27 mouse cellular contexts compared by ENCODE assay signal in genomic region chr3:129548760-129549159, GRCm38 (mm10). TPM values are rescaled to one million over a fixed set of nuclear protein-coding genes. Genes with fewer than 3 reads are reported as not detected.
DNase-seq lines count a peak whose midpoint lies in the region; ATAC-seq and TF ChIP-seq lines count a peak whose summit lies in the region.
"Had no signal": no experiment of that assay in that cellular context is flagged by ENCODE, and none has a peak within 500 bp of the region (broad histone marks: within the 10 kb centered on the region; RNA-seq: fewer than 3 reads in every experiment).

No protein-coding gene starts in this region.

- H3K4me2 ChIP-seq in liver, postnatal 0 days (ENCODE audit: low read depth, low read length): no peak overlapping the region
- no peak overlapping the region for H3K4me2 ChIP-seq in liver, embryonic 12.5 days
- H3K4me2 ChIP-seq: embryonic facial prominence, embryonic 12.5 days; heart, embryonic 11.5 days; hindbrain, embryonic 13.5 days; liver, embryonic 15.5 days; lung, embryonic 15.5 days had no signal

- H3K9me3 ChIP-seq in liver, postnatal 0 days (ENCODE audit: low read length): no peaks in the 10 kb centered on the region
- H3K9me3 ChIP-seq in liver, embryonic 12.5 days (replicated peaks): no peaks in the 10 kb centered on the region
- no peaks in the 10 kb centered on the region for H3K9me3 ChIP-seq in ES-E14 (ENCODE audit: control insufficient read depth, insufficient read depth, low read depth, low read length)
- H3K9me3 ChIP-seq: embryonic facial prominence, embryonic 12.5 days; liver, embryonic 15.5 days; lung, embryonic 15.5 days had no signal

- H3K9ac ChIP-seq in liver, postnatal 0 days (replicated peaks): no peak overlapping the region
- H3K9ac ChIP-seq in liver, embryonic 12.5 days: no peak overlapping the region
- H3K9ac ChIP-seq in ES-E14 (ENCODE audit: insufficient read depth, low read depth, low read length, poor library complexity, severe bottlenecking): peak overlapping the region; percentile 20; the same call in 1 of the 2 replicates
- H3K9ac ChIP-seq: embryonic facial prominence, embryonic 12.5 days; forebrain, postnatal 0 days; hindbrain, embryonic 13.5 days; liver, embryonic 15.5 days; lung, embryonic 15.5 days had no signal

- H3K27ac ChIP-seq in liver, postnatal 0 days (ENCODE audit: low read depth): peak overlapping the region; percentile 62; the same call in 1 of the 2 replicates
- no peak overlapping the region for H3K27ac ChIP-seq in liver, embryonic 12.5 days
- peak overlapping the region; percentile 84; the same call in 1 of the 2 replicates for H3K27ac ChIP-seq in ES-E14 (ENCODE audit: insufficient read depth, low read depth, low read length, poor library complexity, severe bottlenecking)
- H3K27ac ChIP-seq: embryonic facial prominence, embryonic 12.5 days; hindbrain, embryonic 13.5 days; lung, embryonic 15.5 days had no signal

- H3K36me3 ChIP-seq in liver, postnatal 0 days (replicated peaks; ENCODE audit: insufficient read depth, low read length): peaks cover 3% of the 10 kb centered on the region
- H3K36me3 ChIP-seq in liver, embryonic 12.5 days: peaks cover 22% of the 10 kb centered on the region
- peaks cover 16% of the 10 kb centered on the region for H3K36me3 ChIP-seq in ES-E14 (ENCODE audit: control insufficient read depth, insufficient read depth, low read length, poor library complexity, severe bottlenecking)
- H3K36me3 ChIP-seq: embryonic facial prominence, embryonic 12.5 days; lung, embryonic 15.5 days had no signal

- in situ Hi-C loops in ES-E14 (cut with MboI; ENCODE audit: low sequenced_read_pairs in 2 of 2, unreplicated experiment in 2 of 2): no loop called here

- H3K4me3 ChIP-seq in liver, postnatal 0 days (ENCODE audit: low read depth, low read length): no peak overlapping the region
- H3K4me3 ChIP-seq in liver, embryonic 12.5 days: no peak overlapping the region
- H3K4me3 ChIP-seq in ES-E14 (ENCODE audit: insufficient read depth in 1 of 2, low read depth in 1 of 2, low read length in 2 of 2, poor library complexity in 1 of 2, severe bottlenecking in 1 of 2): no peak overlapping the region
- H3K4me3 ChIP-seq: embryonic facial prominence, embryonic 12.5 days; hindbrain, embryonic 13.5 days; liver, embryonic 15.5 days; lung, embryonic 15.5 days had no signal

- TF ChIP-seq CTCF in liver, postnatal 0 days (IDR thresholded peaks at IDR 0.05; ENCODE audit: low read depth): no peak

- no peak for TF ChIP-seq EP300 in liver, postnatal 0 days (IDR thresholded peaks at IDR 0.05; ENCODE audit: low read depth)

- peaks cover 19% of the 10 kb centered on the region for H3K4me1 ChIP-seq in liver, postnatal 0 days (ENCODE audit: insufficient read depth)
- H3K4me1 ChIP-seq in liver, embryonic 12.5 days: peaks cover 49% of the 10 kb centered on the region
- H3K4me1 ChIP-seq in ES-E14 (ENCODE audit: control insufficient read depth in 2 of 2, insufficient read depth in 2 of 2, low read length in 2 of 2, poor library complexity in 1 of 2): peaks cover 19 to 44% of the 10 kb centered on the region in 2 experiments

- ATAC-seq in liver, postnatal 0 days: no peak
- no peak for ATAC-seq in liver, embryonic 12.5 days

- peak; percentile 49 for DNase-seq in embryo, embryonic 10 days (ENCODE audit: low spot score)
- no peak for DNase-seq in embryo, embryonic 11 days
- no peak for DNase-seq in liver, postnatal 0 days
- DNase-seq in ES-E14 (ENCODE audit: low read depth, low spot score): no peak
- DNase-seq in retina, postnatal 1 day: peak; percentile 48
- no peak for DNase-seq in ovary, postnatal 36 days (ENCODE audit: low spot score)
- no peak for DNase-seq in urinary bladder, postnatal 10 days (ENCODE audit: low spot score)
- DNase-seq: adrenal gland, postnatal 14 days; cerebellum, adult 11-12 months; cerebellum, adult 9-11 months; gastrocnemius, postnatal 10 days; heart, postnatal 4 days; kidney, adult 11 months; liver; midbrain, embryonic 14.5 days; right cerebral cortex, postnatal 25 days; spleen, adult 18-20 months; thymus, adult 18-20 months; thymus, postnatal 25 days had no signal

- WGBS in liver, postnatal 0 days (ENCODE audit: insufficient replicate concordance): 74% methylated on average over 8 of the region's 8 CpGs
- 74% methylated on average over 8 of the region's 8 CpGs for WGBS in liver, embryonic 12.5 days (ENCODE audit: insufficient replicate concordance)

- no peaks in the 10 kb centered on the region for H3K27me3 ChIP-seq in liver, postnatal 0 days (ENCODE audit: insufficient read depth, low read length)
- H3K27me3 ChIP-seq in liver, embryonic 12.5 days (replicated peaks): no peaks in the 10 kb centered on the region
- H3K27me3 ChIP-seq: CH12.LX; embryonic facial prominence, embryonic 12.5 days; hindbrain, embryonic 13.5 days; liver, embryonic 15.5 days; lung, embryonic 15.5 days had no signal

TF ChIP-seq in ES-E14, 5 proteins besides CTCF, POLR2A, EP300 and RAD21:
- TF ChIP-seq ZNF384 (IDR thresholded peaks at IDR 0.05; ENCODE audit: low read depth, low read length) (no peak), CHD2 (IDR thresholded peaks at IDR 0.05; ENCODE audit: low read depth, low read length) (no peak), ZC3H11A (IDR thresholded peaks at IDR 0.05; ENCODE audit: borderline replicate concordance, low read depth, low read length) (no peak), HCFC1 (IDR thresholded peaks at IDR 0.05; ENCODE audit: borderline replicate concordance, insufficient read depth, low read length) (no peak), MAFK (IDR thresholded peaks at IDR 0.05; ENCODE audit: insufficient read depth, low read depth, low read length) (no peak)
TF ChIP-seq in ES-E14: peak in this region for 0.

RNA-seq across cellular contexts. Expression of gene Elovl6, which starts 16.6 kb away (rescaled TPM):
- polyA plus RNA-seq in liver, postnatal 0 days (2015; fragmentation: Nextera tagmentation; extraction: Ambion mirVana): 6.6 and 8.0 TPM in 2 replicates
- 14.3 and 14.8 TPM in 2 replicates for polyA plus RNA-seq in liver, embryonic 12.5 days (2016; fragmentation: Nextera tagmentation; extraction: Ambion mirVana)
- total RNA-seq in ES-E14 (2012; rRNA removed): 109 and 118 TPM in 2 replicates

Comparison
In these comparisons a context has a peak if more than half of its experiments do, and no peak if none do; other contexts are left out.
1. DNase-seq: peak in embryo, embryonic 10 days (single experiment) and retina, postnatal 1 day (single experiment); none in embryo, embryonic 11 days (single experiment), liver, postnatal 0 days (single experiment), ES-E14 (single experiment), ovary, postnatal 36 days (single experiment) and urinary bladder, postnatal 10 days (single experiment).